Mouse (Mus musculus): Measurements from ENCODE around the gene Bnc2.

DNA sequence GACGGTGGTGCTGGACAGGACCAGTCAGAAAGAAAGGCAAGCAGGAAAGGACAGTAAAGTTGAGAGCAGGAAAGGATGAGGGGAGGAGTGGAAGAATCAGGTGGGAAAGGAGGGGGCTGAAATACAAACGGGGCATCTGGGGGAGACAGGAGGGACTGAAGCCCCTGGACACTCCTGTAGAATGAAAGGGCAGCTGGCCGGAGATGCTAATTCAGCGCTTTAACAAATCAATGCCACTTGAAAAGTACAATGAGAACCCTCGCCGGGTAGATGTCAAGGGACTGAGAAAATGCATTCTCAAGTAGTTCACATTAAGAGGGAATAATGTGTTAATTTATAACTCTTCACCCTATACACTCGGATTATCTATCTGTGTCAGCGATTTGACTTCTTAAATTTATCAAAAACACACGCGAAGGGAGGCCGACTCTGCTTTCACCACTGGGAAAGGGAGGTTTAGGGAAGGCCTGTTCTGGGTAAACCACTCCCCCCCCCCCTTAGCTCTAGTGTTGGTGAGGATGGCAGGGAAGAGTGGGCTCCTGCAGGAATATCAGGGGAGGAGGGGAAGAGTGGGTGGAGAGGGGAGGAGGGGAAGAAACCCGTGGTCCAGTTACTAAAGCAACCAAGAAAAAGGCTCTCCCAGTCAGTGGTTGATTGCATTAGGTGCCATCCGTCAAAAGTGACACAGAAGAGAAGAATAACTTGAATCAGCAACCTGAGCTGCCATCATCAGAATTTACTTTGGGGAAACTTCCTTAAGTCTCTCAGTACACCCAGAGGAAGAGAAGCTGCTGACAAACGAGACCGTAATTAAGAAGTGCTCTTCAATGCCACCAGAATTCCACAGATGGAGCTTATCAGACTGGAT lies 147.8 kb downstream of the Bnc2 start:
- TF ChIP-seq POLR2A (IDR thresholded peaks at IDR 0.05; ENCODE audit: extremely low read depth, insufficient read depth, low read length) (no peak), CTCF (IDR thresholded peaks at IDR 0.05; ENCODE audit: extremely low read depth, insufficient read depth, low read length) (no peak)
